Mouse (Mus musculus) c-Kit-positive CD71-negative TER-119-negative erythroid progenitor cells, embryonic 14.5 days (primary cell): ENCODE measurements at regions not wholly inside any gene's neighbourhood (a gene's known extent, or its start where the extent isn't known, plus 50 kb on each side); places are given as distances from the start of the nearest gene placed in this dataset.
"Not testable (repeated sequence)": the region's sequence is repeated elsewhere in the genome, so short reads cannot be mapped to it uniquely, and the experiment has no call there.

Experiments
- DNase-seq: peaks from one replicate; pipeline ENCODE4 v3.0.0-alpha.2; 2013; ENCODE audit warnings: low read depth

GRCm38 (mm10) chr5:76081379-76081778 is 58.7 kb upstream of the Srd5a3 start:
- DNase-seq, result not testable (repeated sequence)

GRCm38 (mm10) chr5:76080429-76080828 is 59.6 kb upstream of the Srd5a3 start:
- no peak for DNase-seq

GRCm38 (mm10) chr5:76079204-76080025 is 60.7 kb upstream of the Srd5a3 start:
- DNase-seq, result no peak

GRCm38 (mm10) chr5:76078485-76078884 is 61.6 kb upstream of the Srd5a3 start:
- no peak for DNase-seq

- no peak for DNase-seq
Measured at GRCm38 (mm10) chr5:76076283-76076682, 63.8 kb upstream of the Srd5a3 start.

- no peak for DNase-seq
Measured at GRCm38 (mm10) chr5:76075401-76075800, 64.7 kb upstream of the Srd5a3 start.

GRCm38 (mm10) chr5:76067881-76068280 is 72.2 kb upstream of the Srd5a3 start:
- DNase-seq, result no peak

GRCm38 (mm10) chr5:76067231-76067630 is 72.8 kb upstream of the Srd5a3 start:
- no peak for DNase-seq

GRCm38 (mm10) chr5:76065789-76066188 is 74.3 kb upstream of the Srd5a3 start:
- DNase-seq, result no peak

GRCm38 (mm10) chr5:76065227-76065626 is 74.8 kb upstream of the Srd5a3 start:
- DNase-seq, result no peak

GRCm38 (mm10) chr5:76064686-76065085 is 75.4 kb upstream of the Srd5a3 start:
- no peak for DNase-seq

- DNase-seq, result peak; percentile 18
Measured at GRCm38 (mm10) chr5:76063473-76063872, 76.6 kb upstream of the Srd5a3 start.

- DNase-seq, result no peak
Measured at GRCm38 (mm10) chr5:76058011-76058410, 79.8 kb upstream of the Kdr start.

GRCm38 (mm10) chr5:76055849-76056248 is 77.6 kb upstream of the Kdr start:
- no peak for DNase-seq

GRCm38 (mm10) chr5:76052782-76053181 is 74.5 kb upstream of the Kdr start:
- DNase-seq, result no peak

- DNase-seq, result no peak
Measured at GRCm38 (mm10) chr5:76051658-76052057, 73.4 kb upstream of the Kdr start.

GRCm38 (mm10) chr5:76048103-76048874 is 70.0 kb upstream of the Kdr start:
- DNase-seq, result peak; percentile 8

GRCm38 (mm10) chr5:76043521-76044510 is 65.6 kb upstream of the Kdr start:
- DNase-seq, result no peak

- peak; percentile 25 for DNase-seq
Measured at GRCm38 (mm10) chr5:76040454-76041203, 62.4 kb upstream of the Kdr start.

GRCm38 (mm10) chr5:76028729-76029128 is 50.5 kb upstream of the Kdr start:
- DNase-seq, result no peak
